Mouse (Mus musculus): Measurements from ENCODE around the gene 1700019N19Rik. TPM values are rescaled to one million over a fixed set of nuclear protein-coding genes. Genes with fewer than 3 reads are reported as not detected.

1700019N19Rik gene
- 0.27 TPM in 1 of 2 replicates, not detected in the other for total RNA-seq (2012; rRNA removed)

DNA sequence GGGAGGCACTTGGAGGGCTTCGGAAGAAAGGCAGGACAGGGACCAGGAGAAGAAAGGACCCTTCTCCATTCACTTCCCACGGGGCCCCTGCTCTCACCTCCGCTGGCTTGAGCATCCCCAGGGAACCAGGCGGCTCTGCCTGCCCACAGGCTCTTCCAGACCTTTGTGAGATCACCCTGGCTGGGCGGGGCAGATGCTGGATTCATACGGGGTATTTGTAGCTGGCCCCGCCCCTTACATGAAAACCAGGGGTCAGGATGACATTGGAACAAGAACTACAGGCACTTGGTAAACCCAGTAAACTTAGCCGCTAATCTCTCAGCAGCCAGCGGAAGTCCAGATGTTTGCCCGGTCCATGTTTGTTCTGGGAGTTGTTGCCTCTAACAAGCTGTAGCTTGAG is at the start of gene 1700019N19Rik:
TSS of gene 1700019N19Rik (minus strand) at position 178 of the 400 bp plus-strand sequence.
- TF ChIP-seq ZNF384 (IDR thresholded peaks at IDR 0.05; ENCODE audit: low read depth, low read length), result no peak
- no peak for TF ChIP-seq CHD2 (IDR thresholded peaks at IDR 0.05; ENCODE audit: low read depth, low read length)
- TF ChIP-seq MAFK (IDR thresholded peaks at IDR 0.05; ENCODE audit: insufficient read depth, low read depth, low read length), result no peak
- no peak for TF ChIP-seq HCFC1 (IDR thresholded peaks at IDR 0.05; ENCODE audit: borderline replicate concordance, insufficient read depth, low read length)
- no peak for TF ChIP-seq ZC3H11A (IDR thresholded peaks at IDR 0.05; ENCODE audit: borderline replicate concordance, low read depth, low read length)
- in situ Hi-C loops (cut with MboI; ENCODE audit: low sequenced_read_pairs in 2 of 2, unreplicated experiment in 2 of 2), result no loop called here
- no peaks in the 10 kb centered on the region for H3K36me3 ChIP-seq (ENCODE audit: control insufficient read depth, insufficient read depth, low read length, poor library complexity, severe bottlenecking)
- no peak within 1 kb of the TSS for H3K9ac ChIP-seq (ENCODE audit: insufficient read depth, low read depth, low read length, poor library complexity, severe bottlenecking)
- H3K9me3 ChIP-seq (ENCODE audit: control insufficient read depth, insufficient read depth, low read depth, low read length), result no peaks in the 10 kb centered on the region
- peaks cover 0 to 5% of the 10 kb centered on the region in 2 experiments; a peak in 2 of 4 replicates for H3K4me1 ChIP-seq (ENCODE audit: control insufficient read depth in 2 of 2, insufficient read depth in 2 of 2, low read length in 2 of 2, poor library complexity in 1 of 2)
- DNase-seq (ENCODE audit: low read depth, low spot score), result peak; percentile 35
- no peak within 1 kb of the TSS for H3K27ac ChIP-seq (ENCODE audit: insufficient read depth, low read depth, low read length, poor library complexity, severe bottlenecking)
- H3K4me3 ChIP-seq (ENCODE audit: insufficient read depth in 1 of 2, low read depth in 1 of 2, low read length in 2 of 2, poor library complexity in 1 of 2, severe bottlenecking in 1 of 2), result peak within 1 kb of the TSS; percentile 2 to 3; a peak in 2 of 4 replicates

DNA sequence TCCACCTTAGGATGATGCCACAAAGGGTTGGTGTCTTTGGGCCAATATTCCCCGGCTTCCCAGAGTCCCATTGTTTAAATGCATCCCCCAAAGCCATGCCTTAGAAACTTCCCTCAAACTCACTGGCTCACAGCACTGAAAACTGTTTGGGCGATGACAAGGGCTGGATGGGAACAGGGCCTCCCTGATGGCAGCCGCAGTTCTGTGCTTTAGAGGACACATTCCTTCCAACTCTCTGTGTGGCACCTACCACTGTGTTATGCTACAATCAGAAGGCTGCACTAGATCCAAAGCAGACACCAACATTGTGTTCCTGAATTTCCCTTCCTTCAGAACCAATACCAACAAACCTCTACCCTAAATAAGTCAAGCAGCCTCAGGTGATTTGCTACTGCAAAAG is 49.3 kb upstream of the 1700019N19Rik start:
- DNase-seq (ENCODE audit: low read depth, low spot score), result no peak
- TF ChIP-seq CHD2 (IDR thresholded peaks at IDR 0.05; ENCODE audit: low read depth, low read length), result no peak
- TF ChIP-seq ZC3H11A (IDR thresholded peaks at IDR 0.05; ENCODE audit: borderline replicate concordance, low read depth, low read length), result no peak
- TF ChIP-seq MAFK (IDR thresholded peaks at IDR 0.05; ENCODE audit: insufficient read depth, low read depth, low read length), result no peak
- no peak for TF ChIP-seq ZNF384 (IDR thresholded peaks at IDR 0.05; ENCODE audit: low read depth, low read length)
- no peak for TF ChIP-seq HCFC1 (IDR thresholded peaks at IDR 0.05; ENCODE audit: borderline replicate concordance, insufficient read depth, low read length)
- in situ Hi-C loops (cut with MboI; ENCODE audit: low sequenced_read_pairs in 2 of 2, unreplicated experiment in 2 of 2), result no loop called here
- no peaks in the 10 kb centered on the region; a peak in 1 of 4 replicates for H3K4me1 ChIP-seq (ENCODE audit: control insufficient read depth in 2 of 2, insufficient read depth in 2 of 2, low read length in 2 of 2, poor library complexity in 1 of 2)
- H3K36me3 ChIP-seq (ENCODE audit: control insufficient read depth, insufficient read depth, low read length, poor library complexity, severe bottlenecking), result no peaks in the 10 kb centered on the region
- H3K9ac ChIP-seq (ENCODE audit: insufficient read depth, low read depth, low read length, poor library complexity, severe bottlenecking), result no peak overlapping the region
- no peak overlapping the region for H3K4me3 ChIP-seq (ENCODE audit: insufficient read depth in 1 of 2, low read depth in 1 of 2, low read length in 2 of 2, poor library complexity in 1 of 2, severe bottlenecking in 1 of 2)
- no peak overlapping the region for H3K27ac ChIP-seq (ENCODE audit: insufficient read depth, low read depth, low read length, poor library complexity, severe bottlenecking)
- H3K9me3 ChIP-seq (ENCODE audit: control insufficient read depth, insufficient read depth, low read depth, low read length), result no peaks in the 10 kb centered on the region

DNA sequence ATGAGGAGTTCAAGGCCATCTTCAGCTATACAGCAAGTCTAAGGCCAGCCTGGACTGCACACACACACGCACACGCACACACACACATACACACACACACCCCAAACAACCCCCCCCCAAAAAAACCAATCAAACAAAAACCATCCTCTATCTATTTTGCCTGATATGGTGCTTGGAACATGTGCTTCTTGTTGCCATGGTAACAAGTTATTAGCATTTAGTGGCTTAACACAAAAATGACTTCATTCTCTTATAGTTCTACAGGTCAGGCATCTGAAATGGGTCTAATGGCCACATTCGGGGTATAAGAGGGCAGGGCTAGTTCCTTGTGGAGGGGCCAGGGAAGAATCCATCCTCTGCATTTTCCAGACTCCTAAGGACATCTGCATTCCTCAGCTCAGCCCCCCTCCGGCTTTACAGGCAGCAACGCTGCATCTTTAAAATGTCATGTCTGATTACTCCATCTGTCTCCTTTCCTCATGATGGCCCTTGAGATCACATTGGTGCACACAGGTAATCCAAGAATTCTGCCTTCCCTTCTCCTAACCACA is 46.5 kb upstream of the 1700019N19Rik start:
- H3K4me3 ChIP-seq (ENCODE audit: insufficient read depth in 1 of 2, low read depth in 1 of 2, low read length in 2 of 2, poor library complexity in 1 of 2, severe bottlenecking in 1 of 2), result no peak overlapping the region
- DNase-seq (ENCODE audit: low read depth, low spot score), result no peak
- no peaks in the 10 kb centered on the region for H3K36me3 ChIP-seq (ENCODE audit: control insufficient read depth, insufficient read depth, low read length, poor library complexity, severe bottlenecking)
- no peak overlapping the region for H3K9ac ChIP-seq (ENCODE audit: insufficient read depth, low read depth, low read length, poor library complexity, severe bottlenecking)
- TF ChIP-seq MAFK (IDR thresholded peaks at IDR 0.05; ENCODE audit: insufficient read depth, low read depth, low read length) (no peak), ZNF384 (IDR thresholded peaks at IDR 0.05; ENCODE audit: low read depth, low read length) (no peak), HCFC1 (IDR thresholded peaks at IDR 0.05; ENCODE audit: borderline replicate concordance, insufficient read depth, low read length) (no peak), CHD2 (IDR thresholded peaks at IDR 0.05; ENCODE audit: low read depth, low read length) (no peak), ZC3H11A (IDR thresholded peaks at IDR 0.05; ENCODE audit: borderline replicate concordance, low read depth, low read length) (no peak)
- in situ Hi-C loops (cut with MboI; ENCODE audit: low sequenced_read_pairs in 2 of 2, unreplicated experiment in 2 of 2), result no loop called here
- no peaks in the 10 kb centered on the region; a peak in 1 of 4 replicates for H3K4me1 ChIP-seq (ENCODE audit: control insufficient read depth in 2 of 2, insufficient read depth in 2 of 2, low read length in 2 of 2, poor library complexity in 1 of 2)
- H3K27ac ChIP-seq (ENCODE audit: insufficient read depth, low read depth, low read length, poor library complexity, severe bottlenecking), result no peak overlapping the region
- no peaks in the 10 kb centered on the region for H3K9me3 ChIP-seq (ENCODE audit: control insufficient read depth, insufficient read depth, low read depth, low read length)

GRCm38 (mm10) chr19:58839806-58840205 is 45.5 kb upstream of the 1700019N19Rik start:
- in situ Hi-C loops (cut with MboI; ENCODE audit: low sequenced_read_pairs in 2 of 2, unreplicated experiment in 2 of 2), result no loop called here
- no peak overlapping the region for H3K27ac ChIP-seq (ENCODE audit: insufficient read depth, low read depth, low read length, poor library complexity, severe bottlenecking)
- no peaks in the 10 kb centered on the region for H3K36me3 ChIP-seq (ENCODE audit: control insufficient read depth, insufficient read depth, low read length, poor library complexity, severe bottlenecking)
- no peak overlapping the region for H3K4me3 ChIP-seq (ENCODE audit: insufficient read depth in 1 of 2, low read depth in 1 of 2, low read length in 2 of 2, poor library complexity in 1 of 2, severe bottlenecking in 1 of 2)
- TF ChIP-seq HCFC1 (IDR thresholded peaks at IDR 0.05; ENCODE audit: borderline replicate concordance, insufficient read depth, low read length) (no peak), ZC3H11A (IDR thresholded peaks at IDR 0.05; ENCODE audit: borderline replicate concordance, low read depth, low read length) (no peak), CHD2 (IDR thresholded peaks at IDR 0.05; ENCODE audit: low read depth, low read length) (no peak), ZNF384 (IDR thresholded peaks at IDR 0.05; ENCODE audit: low read depth, low read length) (no peak), MAFK (IDR thresholded peaks at IDR 0.05; ENCODE audit: insufficient read depth, low read depth, low read length) (no peak)
- no peak overlapping the region for H3K9ac ChIP-seq (ENCODE audit: insufficient read depth, low read depth, low read length, poor library complexity, severe bottlenecking)
- H3K4me1 ChIP-seq (ENCODE audit: control insufficient read depth in 2 of 2, insufficient read depth in 2 of 2, low read length in 2 of 2, poor library complexity in 1 of 2), result no peaks in the 10 kb centered on the region; a peak in 1 of 4 replicates
- DNase-seq (ENCODE audit: low read depth, low spot score), result no peak
- no peaks in the 10 kb centered on the region for H3K9me3 ChIP-seq (ENCODE audit: control insufficient read depth, insufficient read depth, low read depth, low read length)

All from ES-E14 (cell line).